In the genomic region with DNA sequence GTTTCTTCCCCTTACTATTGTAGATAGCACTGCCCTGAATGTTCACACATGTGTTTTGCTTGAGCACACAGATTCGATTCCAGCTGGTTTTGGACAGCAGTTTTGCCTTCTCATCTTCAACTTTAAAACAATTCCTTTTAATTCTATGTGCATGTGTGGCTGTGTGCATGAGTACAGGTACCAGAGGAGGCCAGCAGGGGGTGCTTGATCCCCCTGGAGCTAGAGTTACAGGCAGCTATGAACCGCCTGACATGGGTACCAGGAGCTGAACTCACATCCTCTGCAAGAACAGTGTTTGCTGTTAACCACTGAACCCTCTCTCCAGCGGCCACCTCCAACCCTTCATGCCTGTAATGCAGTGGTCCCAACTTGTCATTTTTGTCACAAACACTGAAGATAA, we compare ENCODE assay signal across 12 mouse cellular contexts. TPM values are rescaled to one million over a fixed set of nuclear protein-coding genes. Genes with fewer than 3 reads are reported as not detected.
DNase-seq lines count a peak whose midpoint lies in the region; ATAC-seq and TF ChIP-seq lines count a peak whose summit lies in the region.
"Had no signal": no experiment of that assay in that cellular context is flagged by ENCODE, and none has a peak within 500 bp of the region (broad histone marks: within the 10 kb centered on the region; RNA-seq: fewer than 3 reads in every experiment).

No protein-coding gene starts in this region.

- no peak overlapping the region for H3K4me3 ChIP-seq in forebrain, postnatal 0 days (ENCODE audit: low read depth, low read length)
- H3K4me3 ChIP-seq in forebrain, embryonic 12.5 days (replicated peaks): no peak overlapping the region
- no peak overlapping the region for H3K4me3 ChIP-seq in lung, embryonic 14.5 days (ENCODE audit: low read depth, low read length)
- H3K4me3 ChIP-seq in G1E (ENCODE audit: low read depth, low read length): no peak overlapping the region
- H3K4me3 ChIP-seq: midbrain, embryonic 10.5 days had no signal

- WGBS in forebrain, postnatal 0 days: 92% methylated on average over 3 of the region's 3 CpGs
- WGBS in forebrain, embryonic 12.5 days: 94% methylated on average over 3 of the region's 3 CpGs
- WGBS in lung, embryonic 14.5 days: 88% methylated on average over 3 of the region's 3 CpGs

- ATAC-seq in forebrain, postnatal 0 days: no peak
- no peak for ATAC-seq in forebrain, embryonic 12.5 days (ENCODE audit: low FRiP score)
- no peak for ATAC-seq in lung, embryonic 14.5 days (ENCODE audit: insufficient read depth)
- ATAC-seq in G1E (ENCODE audit: extremely low read depth, insufficient number of reproducible peaks, low FRiP score, poor library complexity, severe bottlenecking): no peak

- H3K27me3 ChIP-seq in forebrain, postnatal 0 days (ENCODE audit: insufficient read depth, low read length): no peaks in the 10 kb centered on the region
- H3K27me3 ChIP-seq in forebrain, embryonic 12.5 days: no peaks in the 10 kb centered on the region
- H3K27me3 ChIP-seq in lung, embryonic 14.5 days (ENCODE audit: insufficient read depth, low read length): no peaks in the 10 kb centered on the region
- no peaks in the 10 kb centered on the region for H3K27me3 ChIP-seq in G1E (ENCODE audit: insufficient read depth, low read length)

- peak; percentile 47 for TF ChIP-seq CTCF in forebrain, postnatal 0 days (IDR thresholded peaks at IDR 0.05; ENCODE audit: low read depth)
- peak; percentile 48 for TF ChIP-seq CTCF in lung, embryonic 14.5 days (IDR thresholded peaks at IDR 0.05; ENCODE audit: low read depth)
- 0 out of 2 replicates have a peak, but pooled peaks have one; percentile 22 for TF ChIP-seq CTCF in G1E (IDR thresholded peaks at IDR 0.05; ENCODE audit: low read depth, low read length)

- H3K36me3 ChIP-seq in forebrain, postnatal 0 days (ENCODE audit: insufficient read depth): peaks cover 65% of the 10 kb centered on the region
- peaks cover 65% of the 10 kb centered on the region for H3K36me3 ChIP-seq in forebrain, embryonic 12.5 days (replicated peaks)
- peaks cover 67% of the 10 kb centered on the region for H3K36me3 ChIP-seq in lung, embryonic 14.5 days (ENCODE audit: insufficient read depth)
- peaks cover 78% of the 10 kb centered on the region for H3K36me3 ChIP-seq in G1E (replicated peaks)

- DNase-seq in forebrain, postnatal 0 days: no peak
- DNase-seq in lung, embryonic 14.5 days: no peak
- DNase-seq in lung, adult 18-20 months: no peak
- DNase-seq in G1E (ENCODE audit: low spot score) (no peak), MN1 (ENCODE audit: low spot score) (no peak)
- peak; percentile 31 for DNase-seq in lung, postnatal 36 days
- no peak for DNase-seq in layer of hippocampus, adult 9-10 months (ENCODE audit: low spot score)

- no peak overlapping the region for H3K4me2 ChIP-seq in forebrain, postnatal 0 days (ENCODE audit: low read depth)
- no peak overlapping the region for H3K4me2 ChIP-seq in forebrain, embryonic 12.5 days
- H3K4me2 ChIP-seq in lung, embryonic 14.5 days: no peak overlapping the region

- no peaks in the 10 kb centered on the region for H3K4me1 ChIP-seq in forebrain, postnatal 0 days (ENCODE audit: insufficient read depth)
- H3K4me1 ChIP-seq in forebrain, embryonic 12.5 days: peaks cover 20% of the 10 kb centered on the region
- peaks cover 5% of the 10 kb centered on the region for H3K4me1 ChIP-seq in lung, embryonic 14.5 days (ENCODE audit: insufficient read depth)
- peaks cover 75% of the 10 kb centered on the region for H3K4me1 ChIP-seq in G1E (ENCODE audit: insufficient read depth, low read depth, low read length)

- no peak overlapping the region for H3K27ac ChIP-seq in forebrain, postnatal 0 days (ENCODE audit: low read depth, low read length)
- H3K27ac ChIP-seq in forebrain, embryonic 12.5 days: no peak overlapping the region
- H3K27ac ChIP-seq in lung, embryonic 14.5 days (ENCODE audit: low read depth): no peak overlapping the region
- H3K27ac ChIP-seq: midbrain, embryonic 10.5 days had no signal

- H3K9ac ChIP-seq in forebrain, postnatal 0 days: no peak overlapping the region
- no peak overlapping the region for H3K9ac ChIP-seq in forebrain, embryonic 12.5 days
- H3K9ac ChIP-seq in lung, embryonic 14.5 days: no peak overlapping the region

- H3K9me3 ChIP-seq in forebrain, postnatal 0 days (ENCODE audit: low read length): no peaks in the 10 kb centered on the region
- 0 out of 2 replicates have a peak, but pooled peaks cover 2% of the 10 kb centered on the region for H3K9me3 ChIP-seq in forebrain, embryonic 12.5 days
- no peaks in the 10 kb centered on the region for H3K9me3 ChIP-seq in lung, embryonic 14.5 days (ENCODE audit: low read depth, low read length)
- no peaks in the 10 kb centered on the region for H3K9me3 ChIP-seq in G1E (replicated peaks)
- H3K9me3 ChIP-seq: midbrain, embryonic 10.5 days had no signal

RNA-seq across cellular contexts. Expression of a gene that starts 3.2 kb away (rescaled TPM):
- 0.24 and 0.54 TPM in 2 replicates for total RNA-seq in forebrain, postnatal 0 days (2014; rRNA removed)
- 2.2 and 2.7 TPM in 2 replicates for polyA plus RNA-seq in forebrain, postnatal 0 days (2015; fragmentation: Nextera tagmentation; extraction: Ambion mirVana)
- 0.72 and 1.8 TPM in 2 replicates for polyA plus RNA-seq in forebrain, embryonic 12.5 days (2016; fragmentation: Nextera tagmentation; extraction: Ambion mirVana)
- polyA plus RNA-seq in lung, embryonic 14.5 days (2014; fragmentation: Nextera tagmentation; extraction: Ambion mirVana): 1.7 and 2.0 TPM in 2 replicates
- total RNA-seq in G1E (2014; fragmentation: Nextera tagmentation) (9.8 and 10.6 TPM in 2 replicates), G1E (2017) (1.7 and 2.6 TPM in 2 replicates)
- 2.7 and 6.1 TPM in 2 replicates for polyA plus RNA-seq in G1E (2012)

RNA-seq across cellular contexts. Expression of a gene that starts 3.9 kb away (rescaled TPM):
- 123 and 141 TPM in 2 replicates for total RNA-seq in forebrain, postnatal 0 days (2014; rRNA removed)
- polyA plus RNA-seq in forebrain, postnatal 0 days (2015; fragmentation: Nextera tagmentation; extraction: Ambion mirVana): 185 and 187 TPM in 2 replicates
- polyA plus RNA-seq in forebrain, embryonic 12.5 days (2016; fragmentation: Nextera tagmentation; extraction: Ambion mirVana): 103 and 115 TPM in 2 replicates
- polyA plus RNA-seq in lung, embryonic 14.5 days (2014; fragmentation: Nextera tagmentation; extraction: Ambion mirVana): 117 TPM in 2 replicates
- 52.4 and 58.8 TPM in 2 replicates for total RNA-seq in G1E (2014; fragmentation: Nextera tagmentation)
- 344 and 394 TPM in 2 replicates for total RNA-seq in G1E (2017)
- polyA plus RNA-seq in G1E (2012): 167 and 191 TPM in 2 replicates

RNA-seq across cellular contexts. Expression of a gene that starts 50.7 kb away (rescaled TPM):
- 39.4 and 45.9 TPM in 2 replicates for total RNA-seq in forebrain, postnatal 0 days (2014; rRNA removed)
- 33.7 and 44.1 TPM in 2 replicates for polyA plus RNA-seq in forebrain, postnatal 0 days (2015; fragmentation: Nextera tagmentation; extraction: Ambion mirVana)
- 49.3 and 51.4 TPM in 2 replicates for polyA plus RNA-seq in forebrain, embryonic 12.5 days (2016; fragmentation: Nextera tagmentation; extraction: Ambion mirVana)
- polyA plus RNA-seq in lung, embryonic 14.5 days (2014; fragmentation: Nextera tagmentation; extraction: Ambion mirVana): 42.8 and 43.5 TPM in 2 replicates
- total RNA-seq in G1E (2014; fragmentation: Nextera tagmentation): 43.3 and 57.6 TPM in 2 replicates
- total RNA-seq in G1E (2017): 44.1 and 45.9 TPM in 2 replicates
- 5.8 and 7.2 TPM in 2 replicates for polyA plus RNA-seq in G1E (2012)

RNA-seq across cellular contexts. Expression of a gene that starts 54.8 kb away (rescaled TPM):
- not detected in 2 replicates for total RNA-seq in forebrain, postnatal 0 days (2014; rRNA removed)
- not detected in 2 replicates for polyA plus RNA-seq in forebrain, postnatal 0 days (2015; fragmentation: Nextera tagmentation; extraction: Ambion mirVana)
- polyA plus RNA-seq in forebrain, embryonic 12.5 days (2016; fragmentation: Nextera tagmentation; extraction: Ambion mirVana): 0.10 TPM in 1 of 2 replicates, not detected in the other
- polyA plus RNA-seq in lung, embryonic 14.5 days (2014; fragmentation: Nextera tagmentation; extraction: Ambion mirVana): 0.11 TPM in 1 of 2 replicates, not detected in the other
- total RNA-seq in G1E (2014; fragmentation: Nextera tagmentation) (not detected in 2 replicates), G1E (2017) (not detected in 2 replicates)
- not detected in 2 replicates for polyA plus RNA-seq in G1E (2012)
- total RNA-seq: gastrocnemius, adult 18-20 months; hematopoietic stem cell, adult 5-6 weeks; left cerebral cortex, postnatal 14 days had no signal
- polyA plus RNA-seq: midbrain, embryonic 10.5 days had no signal
